Mouse (Mus musculus) cerebellum, adult 2 months (tissue): ENCODE data around the gene Hist2h4. TPM values are rescaled to one million over a fixed set of nuclear protein-coding genes. Genes with fewer than 3 reads are reported as not detected.

ENCODE experiments used
- DNase-seq, 2 experiments: peaks; one replicate each; pipeline ENCODE4 v3.0.0; 2021
- H3K27ac ChIP-seq: fragments of 200-500 bp; 2 replicates; pipeline ENCODE4 v1.5.1; 2012; ENCODE audit warnings: low read length, control low read depth, inconsistent platforms; ENCODE audit not compliant: insufficient read depth
- H3K27me3 ChIP-seq: fragments of 200-500 bp; 2 replicates; pipeline ENCODE4 v1.6.1; 2012; ENCODE audit warnings: inconsistent platforms, mild to moderate bottlenecking, low read length, moderate library complexity; ENCODE audit not compliant: control insufficient read depth, insufficient read depth
- H3K4me1 ChIP-seq: fragments of 200-500 bp; 2 replicates; pipeline ENCODE4 v1.6.1; 2011; ENCODE audit warnings: low read length; ENCODE audit not compliant: control insufficient read depth, insufficient read depth
- H3K4me3 ChIP-seq: fragments of 200-500 bp; replicated peaks from 2 replicates; pipeline ENCODE3; 2011; ENCODE audit warnings: mild to moderate bottlenecking, low read depth, low read length, control low read depth; ENCODE audit not compliant: insufficient read depth
- CTCF ChIP-seq: fragments of 200-500 bp; IDR thresholded peaks from 2 replicates; pipeline ENCODE4 v1.5.1; 2011; ENCODE audit warnings: low read depth, mild to moderate bottlenecking, control low read depth, low read length, moderate library complexity, borderline replicate concordance; ENCODE audit not compliant: insufficient read depth
- POLR2A ChIP-seq: fragments of 200-500 bp; IDR thresholded peaks from 2 replicates; pipeline ENCODE4 v1.6.1; 2011; ENCODE audit warnings: low read length, control low read depth, borderline replicate concordance; ENCODE audit not compliant: insufficient read depth
- WGBS: fragments of 180-500 bp; shearing (Covaris S2); methylation state at CpG from one replicate; pipeline ENCODE4 v1.1.7; 2018; 5-methylcytosine and 5-hydroxymethylcytosine counted together
- polyA plus RNA-seq: library from polyadenylated mRNA; depleted of rRNA; stranded (reverse); fragments of >200 nt; gene quantifications from 2 replicates; pipeline ENCODE4 v1.2.3, GENCODE M21; 2012

Gene Hist2h4
- polyA plus RNA-seq, 1 experiment, result 6.2 TPM

GRCm38 (mm10) chr3:96257190-96257589 lies 5.9 kb downstream of the Hist2h4 start:
- WGBS, result 91% methylated on average over 3 of the region's 3 CpGs
- Histone ChIP-seq H3K27ac (no peak overlapping the region), H3K4me1 (no peaks in the 10 kb centered on the region; the same call in 1 of the 2 replicates), H3K27me3 (no peaks in the 10 kb centered on the region), H3K4me3 (no peak overlapping the region)
- no peak for DNase-seq
- TF ChIP-seq POLR2A (no peak), CTCF (no peak)

GRCm38 (mm10) chr3:96255926-96256593 lies 7.1 kb downstream of the Hist2h4 start:
- Histone ChIP-seq H3K4me1 (no peaks in the 10 kb centered on the region; the same call in 1 of the 2 replicates), H3K4me3 (no peak overlapping the region), H3K27ac (no peak overlapping the region), H3K27me3 (no peaks in the 10 kb centered on the region)
- 86% methylated on average over 5 of the region's 5 CpGs for WGBS
- DNase-seq, result no peak
- TF ChIP-seq POLR2A (no peak), CTCF (no peak)

GRCm38 (mm10) chr3:96254683-96255355 lies 8.3 kb downstream of the Hist2h4 start:
- DNase-seq, result no peak
- H3K27me3 ChIP-seq, result no peaks in the 10 kb centered on the region
- H3K27ac ChIP-seq, result no peak overlapping the region
- H3K4me3 ChIP-seq, result no peak overlapping the region
- 29% methylated on average over 10 of the region's 10 CpGs for WGBS
- no peaks in the 10 kb centered on the region for H3K4me1 ChIP-seq
- TF ChIP-seq CTCF (no peak), POLR2A (no peak)

GRCm38 (mm10) chr3:96251787-96252186 lies 11.3 kb downstream of the Hist2h4 start:
- no peaks in the 10 kb centered on the region for H3K27me3 ChIP-seq
- DNase-seq, result no peak
- H3K4me1 ChIP-seq, result no peaks in the 10 kb centered on the region
- WGBS, result 96% methylated on average over 3 of the region's 3 CpGs
- H3K4me3 ChIP-seq, result no peak overlapping the region
- H3K27ac ChIP-seq, result no peak overlapping the region
- no peak for TF ChIP-seq POLR2A
- TF ChIP-seq CTCF, result no peak

GRCm38 (mm10) chr3:96250890-96251289 lies 12.2 kb downstream of the Hist2h4 start:
- Histone ChIP-seq H3K4me3 (no peak overlapping the region), H3K4me1 (no peaks in the 10 kb centered on the region), H3K27ac (no peak overlapping the region), H3K27me3 (no peaks in the 10 kb centered on the region)
- WGBS, result 87% methylated on average over 3 of the region's 3 CpGs
- DNase-seq, result no peak
- TF ChIP-seq POLR2A (no peak), CTCF (no peak)

- Histone ChIP-seq H3K27ac (no peak overlapping the region), H3K27me3 (no peaks in the 10 kb centered on the region), H3K4me1 (peaks cover 7% of the 10 kb centered on the region; the same call in 1 of the 2 replicates), H3K4me3 (no peak overlapping the region)
- TF ChIP-seq POLR2A (no peak), CTCF (no peak)
- WGBS, result 52% methylated on average over 4 of the region's 4 CpGs
- DNase-seq, result no peak
Observed at GRCm38 (mm10) chr3:96249034-96249345, 14.1 kb downstream of the Hist2h4 start.

GRCm38 (mm10) chr3:96248141-96249033 lies 14.7 kb downstream of the Hist2h4 start:
- Histone ChIP-seq H3K27ac (no peak overlapping the region), H3K4me1 (peaks cover 10% of the 10 kb centered on the region), H3K27me3 (no peaks in the 10 kb centered on the region), H3K4me3 (no peak overlapping the region)
- WGBS, result 55% methylated on average over 6 of the region's 6 CpGs
- no peak for DNase-seq
- TF ChIP-seq POLR2A (no peak), CTCF (no peak)
